ENCODE assay signal across 19 mouse cellular contexts in genomic region chr17:82877131-82877530, GRCm38 (mm10).
"Had no signal": no experiment of that assay in that cellular context is flagged by ENCODE, and none has a peak within 500 bp of the region (broad histone marks: within the 10 kb centered on the region; RNA-seq: fewer than 3 reads in every experiment).

No protein-coding gene starts in this region.

- H3K9me3 ChIP-seq: intestine, embryonic 15.5 days; limb, embryonic 15.5 days; liver, embryonic 12.5 days; liver, embryonic 15.5 days; lung, embryonic 15.5 days; midbrain, embryonic 10.5 days; midbrain, embryonic 13.5 days; neural tube, embryonic 13.5 days had no signal

- H3K9ac ChIP-seq: intestine, embryonic 15.5 days; limb, embryonic 15.5 days; liver, embryonic 12.5 days; liver, embryonic 15.5 days; lung, embryonic 15.5 days; midbrain, embryonic 13.5 days; neural tube, embryonic 13.5 days had no signal

- H3K4me1 ChIP-seq: intestine, embryonic 15.5 days; limb, embryonic 15.5 days; liver, embryonic 12.5 days; liver, embryonic 15.5 days; lung, embryonic 15.5 days; megakaryocyte, embryonic 14.5 days; midbrain, embryonic 10.5 days; midbrain, embryonic 13.5 days; neural tube, embryonic 13.5 days had no signal

- H3K4me3 ChIP-seq: intestine, embryonic 15.5 days; layer of hippocampus, adult 2 months; limb, embryonic 15.5 days; liver, embryonic 12.5 days; liver, embryonic 15.5 days; lung, embryonic 15.5 days; megakaryocyte, embryonic 14.5 days; midbrain, embryonic 10.5 days; midbrain, embryonic 13.5 days; myocyte; neural tube, embryonic 13.5 days had no signal

- H3K27ac ChIP-seq: intestine, embryonic 15.5 days; layer of hippocampus, adult 2 months; limb, embryonic 15.5 days; liver, embryonic 12.5 days; liver, embryonic 15.5 days; lung, embryonic 15.5 days; midbrain, embryonic 10.5 days; midbrain, embryonic 13.5 days; neural tube, embryonic 13.5 days had no signal

- DNase-seq: kidney, adult 11 months; layer of hippocampus, adult 9-11 months; lung, adult 18-20 months; lung, postnatal 10 days; lung, postnatal 36 days; thymus, adult 18-20 months; thymus, postnatal 36 days had no signal

- H3K4me2 ChIP-seq: intestine, embryonic 15.5 days; limb, embryonic 15.5 days; liver, embryonic 12.5 days; liver, embryonic 15.5 days; lung, embryonic 15.5 days; midbrain, embryonic 13.5 days; neural tube, embryonic 13.5 days had no signal

- H3K36me3 ChIP-seq: intestine, embryonic 15.5 days; limb, embryonic 15.5 days; liver, embryonic 12.5 days; liver, embryonic 15.5 days; lung, embryonic 15.5 days; midbrain, embryonic 10.5 days; midbrain, embryonic 13.5 days; neural tube, embryonic 13.5 days had no signal

- H3K27me3 ChIP-seq: intestine, embryonic 15.5 days; limb, embryonic 15.5 days; liver, embryonic 12.5 days; liver, embryonic 15.5 days; lung, embryonic 15.5 days; megakaryocyte, embryonic 14.5 days; midbrain, embryonic 13.5 days; neural tube, embryonic 13.5 days had no signal

- ATAC-seq: intestine, embryonic 15.5 days; liver, embryonic 12.5 days; midbrain, embryonic 13.5 days; midbrain, embryonic 16.5 days had no signal
